Mouse (Mus musculus) left cerebral cortex, postnatal 4 days (tissue): Measurements from ENCODE around the gene Zfp503. TPM values are rescaled to one million over a fixed set of nuclear protein-coding genes. Genes with fewer than 3 reads are reported as not detected.

Experiments used
- DNase-seq: peaks from one replicate; pipeline ENCODE4 v3.0.0-alpha.2; 2022
- intact Hi-C: fragments of 180-260 bp; cut with DNase I; formaldehyde crosslinking; loops from one replicate; pipeline ENCODE4 v1.15.1; 2025
- microRNA-seq: library from miRNA; unstranded; fragments of <30 nt; microRNA quantifications from one replicate; pipeline ENCODE4 v1.2.0, GENCODE M21; 2022
- total RNA-seq, 2 experiments: library from RNA; stranded (reverse); gene quantifications; 2 replicates each; pipeline ENCODE4 v1.2.3; 2021

The Zfp503 gene
- total RNA-seq, 2 experiments from 2014 or later, result 2.2 to 4.8 TPM

GRCm38 (mm10) chr14:21982592-21983310 is 6.7 kb downstream of the Zfp503 start:
- intact Hi-C loops, result loop anchor here (10.0 kb wide), 1 partner anchor 832 kb away; no protein-coding TSS in a partner anchor
- DNase-seq, result no peak

- intact Hi-C loops, result loop anchor here (10.0 kb wide), 1 partner anchor 833 kb away; no protein-coding TSS in a partner anchor
- DNase-seq, result no peak
Observed at GRCm38 (mm10) chr14:21982096-21982591, 7.3 kb downstream of the Zfp503 start.

- DNase-seq, result peak; percentile 79
- intact Hi-C loops, result loop anchor here (10.0 kb wide), 1 partner anchor 833 kb away; no protein-coding TSS in a partner anchor
Observed at GRCm38 (mm10) chr14:21981462-21981861, 7.9 kb downstream of the Zfp503 start.

- intact Hi-C loops, result no loop called here
Observed at GRCm38 (mm10) chr14:21968978-21969377, 20.4 kb downstream of the Zfp503 start.

GRCm38 (mm10) chr14:21967375-21968010 is 21.9 kb downstream of the Zfp503 start:
- intact Hi-C loops, result no loop called here
- DNase-seq, result no peak

More at GRCm38 (mm10) chr14:21968978-21969377, 20.4 kb downstream of the Zfp503 start:
- DNase-seq, result peak; percentile 79

GRCm38 (mm10) chr14:21966276-21966675 is 23.1 kb downstream of the Zfp503 start:
- DNase-seq, result no peak
- intact Hi-C loops, result no loop called here

GRCm38 (mm10) chr14:21962381-21963050 is 26.9 kb downstream of the Zfp503 start:
- intact Hi-C loops, result no loop called here
- DNase-seq, result no peak

GRCm38 (mm10) chr14:21959243-21959642 is 30.2 kb downstream of the Zfp503 start:
- peak; percentile 66 for DNase-seq

GRCm38 (mm10) chr14:21958643-21959042 is 30.8 kb downstream of the Zfp503 start:
- intact Hi-C loops, result no loop called here
- no peak for DNase-seq

More at GRCm38 (mm10) chr14:21959243-21959642, 30.2 kb downstream of the Zfp503 start:
- intact Hi-C loops, result no loop called here

- intact Hi-C loops, result no loop called here
Observed at GRCm38 (mm10) chr14:21952541-21952940, 36.9 kb downstream of the Zfp503 start.

GRCm38 (mm10) chr14:21951896-21952523 is 37.4 kb downstream of the Zfp503 start:
- DNase-seq, result no peak
- intact Hi-C loops, result no loop called here

More at GRCm38 (mm10) chr14:21952541-21952940, 36.9 kb downstream of the Zfp503 start:
- no peak for DNase-seq

GRCm38 (mm10) chr14:21944946-21945345 is 44.5 kb downstream of the Zfp503 start:
- peak; percentile 31 for DNase-seq
- intact Hi-C loops, result no loop called here

- intact Hi-C loops, result no loop called here
- DNase-seq, result no peak
Observed at GRCm38 (mm10) chr14:21941581-21941980, 47.8 kb downstream of the Zfp503 start.

GRCm38 (mm10) chr14:21937116-21937515 is 52.3 kb downstream of the Zfp503 start:
- intact Hi-C loops, result no loop called here
- no peak for DNase-seq

GRCm38 (mm10) chr14:21936102-21936630 is 53.2 kb downstream of the Zfp503 start:
- no peak for DNase-seq
- intact Hi-C loops, result no loop called here

Small RNA genes lying within 50 kb of the gene (microRNA-seq; reads per million reads assigned to microRNA genes)
- not detected for gene Gm27532

Other genes starting within 250 kb of the Zfp503 start
- gene Samd8, start 239.1 kb downstream of the Zfp503 start, total RNA-seq, result 10 to 100 TPM; 92.6 to 94.3 TPM
- not detected for gene Dusp13, start 238.4 kb downstream of the Zfp503 start, total RNA-seq
- gene Vdac2, start 164.4 kb downstream of the Zfp503 start, total RNA-seq, result 100 to 1,000 TPM; 182 to 185 TPM
- gene Comtd1, start 140.6 kb downstream of the Zfp503 start, total RNA-seq, result 10 to 100 TPM; 41.5 to 52.5 TPM
- under 1 TPM in 1 of 2 experiments, not detected in 1; 0.74 TPM for gene Lrmda, start 30.1 kb upstream of the Zfp503 start, total RNA-seq